Mouse (Mus musculus) ES-E14 (cell line): ENCODE measurements around the gene Hcn4.

ENCODE experiments used
- CHD2 ChIP-seq: IDR thresholded peaks from 2 replicates; pipeline ENCODE4 v1.6.1; 2014; ENCODE audit warnings: mild to moderate bottlenecking, low read depth, low read length, inconsistent platforms
- ZC3H11A ChIP-seq: IDR thresholded peaks from 2 replicates; pipeline ENCODE4 v1.6.1; 2012; ENCODE audit warnings: low read depth, mild to moderate bottlenecking, inconsistent platforms, low read length, borderline replicate concordance
- ZNF384 ChIP-seq: IDR thresholded peaks from 2 replicates; pipeline ENCODE4 v1.6.1; 2012; ENCODE audit warnings: low read depth, low read length, inconsistent platforms

DNA sequence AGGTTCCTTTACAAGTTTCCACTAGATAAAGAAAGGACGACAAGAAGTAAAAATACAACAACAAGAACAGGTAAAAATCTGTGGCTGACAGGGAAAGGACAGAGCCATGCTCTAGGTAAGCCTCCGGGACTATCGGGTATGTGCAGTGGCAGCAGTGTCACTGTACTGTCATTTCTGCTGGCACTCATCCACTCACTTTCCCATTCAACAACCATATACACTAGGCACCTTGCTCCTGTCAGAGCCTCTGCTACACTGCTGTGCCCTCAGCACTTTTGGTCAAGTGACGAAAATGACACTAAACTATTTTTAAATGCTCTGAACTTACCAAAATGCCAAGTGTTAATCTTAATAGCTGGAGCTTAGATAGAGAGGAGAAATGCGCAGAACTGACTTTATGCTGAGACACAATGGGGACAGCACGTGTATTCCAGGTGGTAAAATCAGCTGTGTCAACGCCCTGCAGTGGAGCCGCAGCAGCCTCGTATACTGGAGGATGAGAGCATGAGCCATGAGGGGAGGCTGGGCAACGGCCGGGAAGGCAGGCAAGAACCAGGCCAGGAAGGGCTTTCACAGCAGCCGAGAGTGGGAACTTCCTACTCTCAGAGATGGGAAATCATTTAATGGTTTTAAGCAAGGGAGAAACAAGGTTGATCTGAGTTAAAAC is 66.7 kb downstream of the Hcn4 start:
- TF ChIP-seq ZC3H11A (no peak), ZNF384 (no peak), CHD2 (no peak)
